Mouse (Mus musculus) embryonic facial prominence, embryonic 15.5 days (tissue): Measurements from ENCODE around the gene Aes. TPM values are rescaled to one million over a fixed set of nuclear protein-coding genes. Genes with fewer than 3 reads are reported as not detected.

Experiments
- ATAC-seq: fragments of 200-750 bp; cut with Nextera tagmentation; 2 replicates; pipeline ENCODE4 v1.8.0; 2017; ENCODE audit warnings: low read depth, moderate TSS enrichment; ENCODE audit not compliant: insufficient number of reproducible peaks, low FRiP score, low TSS enrichment
- H3K27ac ChIP-seq: fragments of 300-500 bp; sonication (generic); replicated peaks from 2 replicates; pipeline ENCODE4 v1.5.1; 2015; ENCODE audit warnings: mild to moderate bottlenecking, inconsistent platforms
- H3K27me3 ChIP-seq: fragments of 300-500 bp; sonication (generic); 2 replicates; pipeline ENCODE4 v1.6.1; 2015; ENCODE audit warnings: inconsistent platforms
- H3K36me3 ChIP-seq: fragments of 300-500 bp; sonication (generic); 2 replicates; pipeline ENCODE4 v1.6.1; 2015; ENCODE audit warnings: mild to moderate bottlenecking, inconsistent platforms
- H3K4me1 ChIP-seq: fragments of 300-500 bp; sonication (generic); 2 replicates; pipeline ENCODE4 v1.6.1; 2015; ENCODE audit warnings: inconsistent platforms
- H3K4me2 ChIP-seq: fragments of 300-500 bp; sonication (generic); replicated peaks from 2 replicates; pipeline ENCODE4 v1.6.1; 2015; ENCODE audit warnings: mild to moderate bottlenecking, inconsistent platforms
- H3K4me3 ChIP-seq: fragments of 300-500 bp; sonication (generic); replicated peaks from 2 replicates; pipeline ENCODE4 v1.5.1; 2015; ENCODE audit warnings: mild to moderate bottlenecking, inconsistent platforms
- H3K9ac ChIP-seq: fragments of 300-500 bp; sonication (generic); 2 replicates; pipeline ENCODE4 v1.6.1; 2015; ENCODE audit warnings: inconsistent platforms
- H3K9me3 ChIP-seq: fragments of 300-500 bp; sonication (generic); replicated peaks from 2 replicates; pipeline ENCODE4 v1.6.1; 2016; ENCODE audit warnings: inconsistent platforms
- WGBS: fragments of 180-500 bp; shearing (Covaris S2); methylation state at CpG from one replicate; pipeline ENCODE4 v1.1.7; 2015; 5-methylcytosine and 5-hydroxymethylcytosine counted together
- polyA plus RNA-seq: library from polyadenylated mRNA; unstranded; fragments of >200 nt; fragmentation: Nextera tagmentation; extraction: Ambion mirVana; gene quantifications from 2 replicates; pipeline ENCODE4 v1.2.1, GENCODE M21; 2015

Aes gene
- polyA plus RNA-seq, 1 experiment from 2014 or later = 649 TPM

GRCm38 (mm10) chr10:81525017-81525694 lies 34.1 kb upstream of the Aes start:
- H3K4me3 ChIP-seq = no peak overlapping the region
- no peak overlapping the region for H3K9ac ChIP-seq
- ATAC-seq = no peak
- H3K4me1 ChIP-seq = peaks cover 11% of the 10 kb centered on the region; the same call in 1 of the 2 replicates
- peaks cover 16% of the 10 kb centered on the region for H3K36me3 ChIP-seq
- no peak overlapping the region; the same call in 1 of the 2 replicates for H3K27ac ChIP-seq
- WGBS = 43% methylated on average over 13 of the region's 13 CpGs
- no peak overlapping the region for H3K4me2 ChIP-seq
- 0 out of 2 replicates have a peak, but pooled peaks cover 3% of the 10 kb centered on the region for H3K27me3 ChIP-seq
- H3K9me3 ChIP-seq = no peaks in the 10 kb centered on the region

- Histone ChIP-seq H3K27ac (no peak overlapping the region), H3K36me3 (peaks cover 32% of the 10 kb centered on the region), H3K4me3 (no peak overlapping the region), H3K4me1 (peaks cover 11% of the 10 kb centered on the region; the same call in 1 of the 2 replicates), H3K9me3 (no peaks in the 10 kb centered on the region), H3K9ac (no peak overlapping the region), H3K4me2 (no peak overlapping the region), H3K27me3 (0 out of 2 replicates have a peak, but pooled peaks cover 3% of the 10 kb centered on the region)
- 13% methylated on average over 14 of the region's 14 CpGs for WGBS
- ATAC-seq = no peak
These were observed 32.5 kb upstream of the Aes start for GRCm38 (mm10) chr10:81526779-81527178.

- no peaks in the 10 kb centered on the region for H3K9me3 ChIP-seq
- 66% methylated on average over 16 of the region's 16 CpGs for WGBS
- H3K27me3 ChIP-seq = no peaks in the 10 kb centered on the region
- no peak for ATAC-seq
- H3K4me1 ChIP-seq = peaks cover 17% of the 10 kb centered on the region
- H3K4me2 ChIP-seq = no peak overlapping the region
- H3K4me3 ChIP-seq = no peak overlapping the region
- no peak overlapping the region for H3K9ac ChIP-seq
- H3K36me3 ChIP-seq = peaks cover 47% of the 10 kb centered on the region
- no peak overlapping the region for H3K27ac ChIP-seq
These were observed 24.5 kb upstream of the Aes start for GRCm38 (mm10) chr10:81534826-81535225.

- ATAC-seq = no peak
- Histone ChIP-seq H3K4me3 (no peak overlapping the region), H3K36me3 (peaks cover 33% of the 10 kb centered on the region), H3K4me1 (peaks cover 24% of the 10 kb centered on the region), H3K4me2 (no peak overlapping the region), H3K27ac (no peak overlapping the region), H3K9ac (no peak overlapping the region), H3K9me3 (no peaks in the 10 kb centered on the region), H3K27me3 (no peaks in the 10 kb centered on the region)
- 78% methylated on average over 6 of the region's 6 CpGs for WGBS
These were observed 22.6 kb upstream of the Aes start for GRCm38 (mm10) chr10:81536734-81537133.

GRCm38 (mm10) chr10:81537429-81537828 lies 21.9 kb upstream of the Aes start:
- H3K27me3 ChIP-seq = no peaks in the 10 kb centered on the region
- H3K9me3 ChIP-seq = no peaks in the 10 kb centered on the region
- no peak overlapping the region for H3K9ac ChIP-seq
- H3K4me2 ChIP-seq = no peak overlapping the region
- peaks cover 31% of the 10 kb centered on the region for H3K4me1 ChIP-seq
- WGBS = 94% methylated on average over 2 of the region's 2 CpGs
- H3K36me3 ChIP-seq = peaks cover 27% of the 10 kb centered on the region
- H3K27ac ChIP-seq = no peak overlapping the region
- H3K4me3 ChIP-seq = no peak overlapping the region
- no peak for ATAC-seq

- Histone ChIP-seq H3K9ac (no peak overlapping the region), H3K4me1 (peaks cover 42% of the 10 kb centered on the region), H3K9me3 (no peaks in the 10 kb centered on the region), H3K4me2 (no peak overlapping the region), H3K36me3 (peaks cover 17% of the 10 kb centered on the region), H3K27ac (no peak overlapping the region), H3K27me3 (no peaks in the 10 kb centered on the region), H3K4me3 (no peak overlapping the region)
- WGBS = 77% methylated on average over 3 of the region's 3 CpGs
- no peak for ATAC-seq
These were observed 20.8 kb upstream of the Aes start for GRCm38 (mm10) chr10:81538321-81539048.

GRCm38 (mm10) chr10:81541363-81541762 lies 17.9 kb upstream of the Aes start:
- Histone ChIP-seq H3K27ac (no peak overlapping the region), H3K36me3 (peaks cover 16% of the 10 kb centered on the region; the same call in 1 of the 2 replicates), H3K9ac (no peak overlapping the region), H3K4me1 (peaks cover 38% of the 10 kb centered on the region), H3K4me3 (no peak overlapping the region), H3K4me2 (no peak overlapping the region), H3K27me3 (no peaks in the 10 kb centered on the region), H3K9me3 (no peaks in the 10 kb centered on the region)
- 86% methylated on average over 5 of the region's 5 CpGs for WGBS
- ATAC-seq = no peak

GRCm38 (mm10) chr10:81541803-81542202 lies 17.5 kb upstream of the Aes start:
- H3K36me3 ChIP-seq = peaks cover 16% of the 10 kb centered on the region; the same call in 1 of the 2 replicates
- 72% methylated on average over 10 of the region's 10 CpGs for WGBS
- no peak for ATAC-seq
- H3K4me2 ChIP-seq = 0 out of 2 replicates have a peak overlapping the region, but pooled peaks have one; percentile 1
- no peaks in the 10 kb centered on the region for H3K9me3 ChIP-seq
- H3K27ac ChIP-seq = no peak overlapping the region
- H3K4me3 ChIP-seq = no peak overlapping the region
- H3K27me3 ChIP-seq = no peaks in the 10 kb centered on the region
- H3K9ac ChIP-seq = no peak overlapping the region; the same call in 1 of the 2 replicates
- H3K4me1 ChIP-seq = peaks cover 38% of the 10 kb centered on the region

- Histone ChIP-seq H3K27ac (no peak overlapping the region), H3K4me3 (peak overlapping the region; percentile 94; the same call in 1 of the 2 replicates), H3K9ac (peak overlapping the region; percentile 94), H3K36me3 (peaks cover 16% of the 10 kb centered on the region; the same call in 1 of the 2 replicates), H3K27me3 (no peaks in the 10 kb centered on the region), H3K9me3 (no peaks in the 10 kb centered on the region), H3K4me1 (peaks cover 38% of the 10 kb centered on the region), H3K4me2 (peak overlapping the region; percentile 89)
- 70% methylated on average over 7 of the region's 7 CpGs for WGBS
- ATAC-seq = no peak
These were observed 16.4 kb upstream of the Aes start for GRCm38 (mm10) chr10:81542727-81543460.

- no peaks in the 10 kb centered on the region for H3K27me3 ChIP-seq
- peak overlapping the region; percentile 89 for H3K4me2 ChIP-seq
- peaks cover 38% of the 10 kb centered on the region for H3K4me1 ChIP-seq
- 67% methylated on average over 1 of the region's 1 CpGs for WGBS
- H3K36me3 ChIP-seq = peaks cover 16% of the 10 kb centered on the region; the same call in 1 of the 2 replicates
- ATAC-seq = no peak
- no peak overlapping the region for H3K27ac ChIP-seq
- H3K4me3 ChIP-seq = peak overlapping the region; percentile 94
- H3K9ac ChIP-seq = peak overlapping the region; percentile 94
- H3K9me3 ChIP-seq = no peaks in the 10 kb centered on the region
These were observed 15.7 kb upstream of the Aes start for GRCm38 (mm10) chr10:81543633-81544032.
